Mouse (Mus musculus): ENCODE data around the gene 3110040M04Rik.
A peak's percentile ranks its signal among the peaks of the same experiment; 100 is the strongest.

3110040M04Rik gene

GRCm38 (mm10) chr1:151236141-151236930, 32.4 kb downstream of the 3110040M04Rik start:
- no peak for DNase-seq

GRCm38 (mm10) chr1:151237780-151238179, 33.9 kb downstream of the 3110040M04Rik start:
- no peak for DNase-seq

GRCm38 (mm10) chr1:151243332-151243731, 39.4 kb downstream of the 3110040M04Rik start:
- DNase-seq, result no peak

- DNase-seq, result no peak
These were observed 40.1 kb downstream of the 3110040M04Rik start for GRCm38 (mm10) chr1:151244013-151244412.

GRCm38 (mm10) chr1:151244761-151245160, 40.8 kb downstream of the 3110040M04Rik start:
- DNase-seq, result no peak

- DNase-seq, result no peak
These were observed 41.2 kb downstream of the 3110040M04Rik start for GRCm38 (mm10) chr1:151245165-151245564.

- no peak for DNase-seq
These were observed 41.9 kb downstream of the 3110040M04Rik start for GRCm38 (mm10) chr1:151245846-151246245.

GRCm38 (mm10) chr1:151250109-151250508, 46.2 kb downstream of the 3110040M04Rik start:
- DNase-seq, result no peak

- peak; percentile 42 for DNase-seq
These were observed 46.7 kb downstream of the 3110040M04Rik start for GRCm38 (mm10) chr1:151250529-151251193.

- no peak for DNase-seq
These were observed 47.5 kb downstream of the 3110040M04Rik start for GRCm38 (mm10) chr1:151251194-151252010.
